Mouse (Mus musculus): ENCODE data around the gene Bora. TPM values are rescaled to one million over a fixed set of nuclear protein-coding genes. Genes with fewer than 3 reads are reported as not detected.
"Not testable (repeated sequence)": the region's sequence is repeated elsewhere in the genome, so short reads cannot be mapped to it uniquely, and the experiment has no call there.

Gene Bora
- 18.7 and 21.5 TPM in 2 replicates for polyA plus RNA-seq (2015; fragmentation: Nextera tagmentation; extraction: Ambion mirVana)

GRCm38 (mm10) chr14:99046031-99046781 is at the start of gene Bora, which contains the start of gene Mzt1:
Bora (plus strand) TSS chr14:99046222.
Mzt1 (minus strand) TSS chr14:99046134.
- Histone ChIP-seq H3K9me3 (no peaks in the 10 kb centered on the region), H3K27ac (peak within 1 kb of the TSS; percentile 90), H3K4me3 (peak within 1 kb of the TSS; percentile 98), H3K27me3 (no peaks in the 10 kb centered on the region), H3K9ac (peak within 1 kb of the TSS; percentile 98), H3K4me2 (peak within 1 kb of the TSS; percentile 78), H3K4me1 (replicated peaks) (peaks cover 33% of the 10 kb centered on the region), H3K36me3 (no peaks in the 10 kb centered on the region)
- WGBS = under 1% methylated on average over 68 of the region's 81 CpGs
- ATAC-seq (ENCODE audit: low FRiP score) = peak; percentile 97

GRCm38 (mm10) chr14:99010224-99010919 is 35.6 kb upstream of the Bora start:
- Histone ChIP-seq H3K9ac (no peak overlapping the region), H3K4me1 (replicated peaks) (no peaks in the 10 kb centered on the region), H3K36me3 (no peaks in the 10 kb centered on the region), H3K4me3 (no peak overlapping the region), H3K9me3 (no peaks in the 10 kb centered on the region), H3K4me2 (no peak overlapping the region), H3K27ac (no peak overlapping the region), H3K27me3 (no peaks in the 10 kb centered on the region)
- no peak for ATAC-seq (ENCODE audit: low FRiP score)
- WGBS = 71% methylated on average over 8 of the region's 8 CpGs

GRCm38 (mm10) chr14:99010920-99011313 is 35.1 kb upstream of the Bora start:
- 80% methylated on average over 2 of the region's 2 CpGs for WGBS
- Histone ChIP-seq H3K27me3 (no peaks in the 10 kb centered on the region), H3K4me2 (no peak overlapping the region), H3K4me3 (no peak overlapping the region), H3K36me3 (no peaks in the 10 kb centered on the region), H3K4me1 (replicated peaks) (no peaks in the 10 kb centered on the region), H3K27ac (no peak overlapping the region), H3K9ac (no peak overlapping the region), H3K9me3 (no peaks in the 10 kb centered on the region)
- ATAC-seq (ENCODE audit: low FRiP score) = no peak

- no peaks in the 10 kb centered on the region for H3K27me3 ChIP-seq
- H3K27ac ChIP-seq = no peak overlapping the region
- no peak for ATAC-seq (ENCODE audit: low FRiP score)
- H3K4me2 ChIP-seq = no peak overlapping the region
- H3K9ac ChIP-seq = no peak overlapping the region
- no peaks in the 10 kb centered on the region; the same call in 1 of the 2 replicates for H3K4me1 ChIP-seq (replicated peaks)
- 80% methylated on average over 7 of the region's 7 CpGs for WGBS
- H3K36me3 ChIP-seq = no peaks in the 10 kb centered on the region
- H3K9me3 ChIP-seq = no peaks in the 10 kb centered on the region
- H3K4me3 ChIP-seq = no peak overlapping the region
Measured at GRCm38 (mm10) chr14:99018691-99019090, 27.3 kb upstream of the Bora start.

GRCm38 (mm10) chr14:99019136-99019808 is 26.8 kb upstream of the Bora start:
- H3K27ac ChIP-seq = no peak overlapping the region
- no peaks in the 10 kb centered on the region for H3K9me3 ChIP-seq
- H3K9ac ChIP-seq = no peak overlapping the region
- WGBS = 58% methylated on average over 10 of the region's 10 CpGs
- no peaks in the 10 kb centered on the region for H3K27me3 ChIP-seq
- no peak for ATAC-seq (ENCODE audit: low FRiP score)
- no peaks in the 10 kb centered on the region; the same call in 1 of the 2 replicates for H3K4me1 ChIP-seq (replicated peaks)
- no peaks in the 10 kb centered on the region for H3K36me3 ChIP-seq
- H3K4me2 ChIP-seq = no peak overlapping the region
- no peak overlapping the region for H3K4me3 ChIP-seq

GRCm38 (mm10) chr14:99022346-99023086 is 23.5 kb upstream of the Bora start:
- Histone ChIP-seq H3K27ac (no peak overlapping the region), H3K4me1 (replicated peaks) (no peaks in the 10 kb centered on the region; the same call in 1 of the 2 replicates), H3K9me3 (no peaks in the 10 kb centered on the region), H3K27me3 (no peaks in the 10 kb centered on the region), H3K36me3 (no peaks in the 10 kb centered on the region), H3K4me2 (peak overlapping the region; percentile 50), H3K4me3 (peak overlapping the region; percentile 31), H3K9ac (peak overlapping the region; percentile 60)
- WGBS = 47% methylated on average over 12 of the region's 12 CpGs
- ATAC-seq (ENCODE audit: low FRiP score) = peak; percentile 49; the same call in 1 of the 2 replicates

- H3K27ac ChIP-seq = no peak overlapping the region
- H3K9ac ChIP-seq = no peak overlapping the region
- no peaks in the 10 kb centered on the region for H3K27me3 ChIP-seq
- H3K4me1 ChIP-seq (replicated peaks) = peaks cover 5% of the 10 kb centered on the region; the same call in 1 of the 2 replicates
- H3K36me3 ChIP-seq = peaks cover 14% of the 10 kb centered on the region
- H3K4me3 ChIP-seq = no peak overlapping the region
- no peaks in the 10 kb centered on the region for H3K9me3 ChIP-seq
- 79% methylated on average over 5 of the region's 5 CpGs for WGBS
- H3K4me2 ChIP-seq = no peak overlapping the region
- ATAC-seq (ENCODE audit: low FRiP score) = peak; percentile 40; the same call in 1 of the 2 replicates
Measured at GRCm38 (mm10) chr14:99029987-99030386, 16.0 kb upstream of the Bora start.

- WGBS = 81% methylated on average over 5 of the region's 5 CpGs
- Histone ChIP-seq H3K4me3 (no peak overlapping the region), H3K27me3 (no peaks in the 10 kb centered on the region), H3K9me3 (no peaks in the 10 kb centered on the region), H3K27ac (no peak overlapping the region), H3K4me1 (replicated peaks) (peaks cover 5% of the 10 kb centered on the region; the same call in 1 of the 2 replicates), H3K4me2 (no peak overlapping the region), H3K36me3 (peaks cover 19% of the 10 kb centered on the region), H3K9ac (no peak overlapping the region)
- peak; percentile 49; the same call in 1 of the 2 replicates for ATAC-seq (ENCODE audit: low FRiP score)
Measured at GRCm38 (mm10) chr14:99031337-99031873, 14.6 kb upstream of the Bora start.

GRCm38 (mm10) chr14:99032596-99032995 is 13.4 kb upstream of the Bora start:
- no peak overlapping the region for H3K4me2 ChIP-seq
- H3K36me3 ChIP-seq = peaks cover 20% of the 10 kb centered on the region
- WGBS = 85% methylated on average over 5 of the region's 5 CpGs
- no peak overlapping the region for H3K9ac ChIP-seq
- no peaks in the 10 kb centered on the region for H3K27me3 ChIP-seq
- H3K27ac ChIP-seq = no peak overlapping the region
- no peaks in the 10 kb centered on the region for H3K9me3 ChIP-seq
- H3K4me3 ChIP-seq = no peak overlapping the region
- H3K4me1 ChIP-seq (replicated peaks) = peaks cover 5% of the 10 kb centered on the region; the same call in 1 of the 2 replicates
- peak; percentile 17; the same call in 1 of the 2 replicates for ATAC-seq (ENCODE audit: low FRiP score)

GRCm38 (mm10) chr14:99034851-99035250 is 11.2 kb upstream of the Bora start:
- not testable (repeated sequence) for H3K4me1 ChIP-seq (replicated peaks); H3K4me3 ChIP-seq; H3K4me2 ChIP-seq; H3K9ac ChIP-seq; ATAC-seq (ENCODE audit: low FRiP score); H3K27ac ChIP-seq; H3K27me3 ChIP-seq; H3K9me3 ChIP-seq
- 94% methylated on average over 8 of the region's 8 CpGs for WGBS
- H3K36me3 ChIP-seq = peaks cover 30% of the 10 kb centered on the region

- peaks cover 30% of the 10 kb centered on the region for H3K36me3 ChIP-seq
- 88% methylated on average over 4 of the region's 4 CpGs for WGBS
- no peaks in the 10 kb centered on the region for H3K27me3 ChIP-seq
- H3K27ac ChIP-seq = no peak overlapping the region
- H3K4me1 ChIP-seq (replicated peaks) = peaks cover 1% of the 10 kb centered on the region; the same call in 1 of the 2 replicates
- no peak overlapping the region for H3K4me3 ChIP-seq
- H3K9me3 ChIP-seq = no peaks in the 10 kb centered on the region
- ATAC-seq (ENCODE audit: low FRiP score) = no peak
- no peak overlapping the region for H3K9ac ChIP-seq
- no peak overlapping the region for H3K4me2 ChIP-seq
Measured at GRCm38 (mm10) chr14:99036039-99036438, 10.0 kb upstream of the Bora start.

Data from hindbrain, embryonic 13.5 days (tissue).